Mouse (Mus musculus): Measurements from ENCODE around the gene Foxn1. TPM values are rescaled to one million over a fixed set of nuclear protein-coding genes. Genes with fewer than 3 reads are reported as not detected.
A peak's percentile ranks its signal among the peaks of the same experiment; 100 is the strongest.

Gene Foxn1
- total RNA-seq, 2 experiments from 2014 or later: 0.10 TPM; not detected in 1

- no peak for DNase-seq
Observed at GRCm38 (mm10) chr11:78401469-78401868, 15.1 kb upstream of the Foxn1 start.

DNA sequence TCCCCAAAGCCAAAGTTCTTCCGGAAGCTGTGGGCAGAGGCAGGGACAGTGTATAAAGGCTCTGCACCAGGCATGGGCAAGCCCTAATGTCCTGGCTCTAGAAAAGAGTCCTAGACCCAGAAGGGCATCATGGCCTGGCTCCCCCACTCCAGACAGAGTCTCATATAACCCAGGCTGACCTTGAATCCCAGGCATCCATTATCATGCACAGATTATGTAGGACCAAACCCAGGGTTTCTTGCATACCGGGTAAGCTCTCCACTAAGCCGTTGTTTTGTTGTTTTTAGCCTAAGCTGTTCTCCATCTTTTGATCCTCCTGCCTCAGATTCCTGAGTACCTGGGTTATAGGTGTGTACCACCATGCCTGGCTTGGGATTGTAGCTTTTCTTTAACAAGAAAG lies 14.6 kb upstream of the Foxn1 start:
- no peak for DNase-seq
- intact Hi-C loops (cut with DNase I): no loop called here

More at GRCm38 (mm10) chr11:78401469-78401868, 15.1 kb upstream of the Foxn1 start:
- intact Hi-C loops (cut with DNase I): no loop called here

- DNase-seq: peak; percentile 58 to 60
- intact Hi-C loops (cut with DNase I): no loop called here
Observed at GRCm38 (mm10) chr11:78399680-78400079, 13.3 kb upstream of the Foxn1 start.

GRCm38 (mm10) chr11:78398212-78398611 lies 11.9 kb upstream of the Foxn1 start:
- DNase-seq: no peak
- intact Hi-C loops (cut with DNase I): loop anchor here (1.0 kb wide), 1 partner anchor 38 kb away; no protein-coding TSS in a partner anchor

DNA sequence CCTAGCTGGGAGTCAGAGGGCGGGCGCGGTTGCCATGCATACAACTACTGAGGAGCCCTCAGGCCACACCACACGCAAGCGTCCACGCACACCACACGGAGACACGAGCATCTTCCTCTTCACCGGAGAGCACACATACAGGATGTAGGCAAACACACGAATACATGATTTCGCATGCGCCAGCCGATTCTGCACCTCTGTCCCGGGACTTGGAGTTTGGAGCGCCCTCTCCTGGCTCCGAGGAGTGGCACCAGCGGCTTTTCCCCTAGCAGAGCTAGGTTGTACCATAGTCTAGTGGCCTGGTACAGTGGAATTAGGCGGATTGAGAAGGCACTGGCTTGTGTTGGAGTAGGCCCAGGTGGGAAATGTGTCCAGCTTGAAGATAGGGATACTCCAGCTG lies 11.0 kb upstream of the Foxn1 start:
- DNase-seq: peak; percentile 50
- intact Hi-C loops (cut with DNase I): no loop called here

DNA sequence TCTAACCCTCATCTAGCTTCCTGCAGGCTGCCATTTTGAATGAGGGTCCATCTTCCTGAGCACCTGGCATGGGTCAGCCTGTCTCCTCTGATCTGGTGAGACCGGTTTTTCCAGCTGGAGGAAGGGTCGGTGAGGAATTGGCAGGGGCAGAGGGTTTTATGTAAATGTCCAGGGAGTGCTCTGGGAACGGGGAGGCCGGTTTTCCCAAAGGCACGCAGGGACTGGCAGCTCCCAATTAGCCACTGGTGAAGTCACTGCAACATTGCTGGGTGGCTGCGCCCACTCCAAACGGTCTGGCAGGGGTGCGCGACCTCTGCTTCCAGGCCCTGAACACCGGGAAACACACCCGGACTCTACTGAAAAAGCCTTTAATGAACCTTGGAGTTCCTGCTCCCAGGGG lies 10.6 kb upstream of the Foxn1 start:
- DNase-seq: no peak
- intact Hi-C loops (cut with DNase I): no loop called here

- intact Hi-C loops (cut with DNase I): no loop called here
Observed at GRCm38 (mm10) chr11:78392728-78393127, 6.4 kb upstream of the Foxn1 start.

DNA sequence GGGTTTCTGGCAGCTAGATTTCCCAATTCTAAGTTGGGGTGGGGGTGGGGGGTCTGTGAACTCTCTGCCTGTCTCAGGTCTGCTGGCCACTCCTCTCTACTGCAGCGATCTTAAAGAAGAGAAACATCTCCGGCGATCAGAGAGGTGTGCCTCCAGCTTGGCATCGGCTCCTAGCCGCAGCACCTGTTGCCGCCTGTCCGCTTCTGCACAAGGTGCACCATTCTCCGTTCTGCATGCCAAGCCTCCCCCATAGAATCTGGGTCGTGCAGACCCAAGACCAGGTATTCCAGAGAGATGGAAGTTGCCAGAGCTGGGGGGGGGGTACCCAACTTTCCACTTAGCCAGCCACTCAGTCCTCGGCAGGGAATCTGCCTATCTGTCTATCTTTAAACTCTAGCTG lies 582 bp downstream of the Foxn1 start:
- no peak for DNase-seq
- intact Hi-C loops (cut with DNase I): no loop called here

More at GRCm38 (mm10) chr11:78392728-78393127, 6.4 kb upstream of the Foxn1 start:
- no peak for DNase-seq

GRCm38 (mm10) chr11:78382701-78383100 lies 3.7 kb downstream of the Foxn1 start:
- no peak for DNase-seq
- intact Hi-C loops (cut with DNase I): no loop called here

DNA sequence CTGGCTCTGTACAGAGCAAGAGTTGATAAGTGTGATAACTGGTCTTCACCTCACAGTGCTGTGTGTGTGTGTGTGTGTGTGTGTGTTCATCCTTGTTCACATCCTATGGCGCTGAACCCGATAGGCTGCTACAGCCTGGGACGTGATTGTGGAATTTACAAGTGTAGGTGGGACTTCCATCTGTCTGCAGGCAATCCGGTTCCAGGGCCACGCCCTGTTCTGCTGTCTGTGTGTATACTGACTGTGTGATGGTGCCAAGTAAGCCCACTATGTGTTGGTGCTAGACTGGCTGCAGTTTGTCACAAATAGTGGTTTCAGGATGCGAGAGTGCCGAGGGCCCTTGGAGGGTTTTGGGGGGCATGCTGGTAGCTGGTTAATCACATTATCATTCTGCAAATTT lies 4.1 kb downstream of the Foxn1 start:
- intact Hi-C loops (cut with DNase I): no loop called here
- DNase-seq: no peak

DNA sequence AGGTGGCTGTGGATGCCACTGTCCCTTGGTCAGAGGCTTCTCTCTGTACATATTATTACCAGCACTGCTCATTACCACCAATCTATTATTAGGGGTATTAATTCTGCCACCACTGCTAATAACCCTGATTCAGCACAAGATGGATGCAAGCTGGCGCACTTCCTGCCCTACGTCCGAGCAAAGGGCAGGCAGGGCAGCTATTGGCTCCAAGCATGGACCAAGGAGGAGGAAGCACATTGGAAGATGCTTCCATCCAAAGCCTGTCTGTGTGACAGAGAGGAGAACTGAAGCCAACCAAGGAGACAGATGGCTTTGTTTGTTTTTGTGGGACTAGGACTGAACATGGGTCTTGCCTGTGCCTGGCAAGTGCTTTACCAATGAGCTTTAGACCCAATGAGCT lies 5.4 kb downstream of the Foxn1 start:
- intact Hi-C loops (cut with DNase I): no loop called here

GRCm38 (mm10) chr11:78380351-78380750 lies 6.0 kb downstream of the Foxn1 start:
- intact Hi-C loops (cut with DNase I): no loop called here
- no peak for DNase-seq

More for the DNA sequence above, 5.4 kb downstream of the Foxn1 start:
- no peak for DNase-seq

- intact Hi-C loops (cut with DNase I): no loop called here
- no peak for DNase-seq
Observed at GRCm38 (mm10) chr11:78377549-78378159, 8.7 kb downstream of the Foxn1 start.

DNA sequence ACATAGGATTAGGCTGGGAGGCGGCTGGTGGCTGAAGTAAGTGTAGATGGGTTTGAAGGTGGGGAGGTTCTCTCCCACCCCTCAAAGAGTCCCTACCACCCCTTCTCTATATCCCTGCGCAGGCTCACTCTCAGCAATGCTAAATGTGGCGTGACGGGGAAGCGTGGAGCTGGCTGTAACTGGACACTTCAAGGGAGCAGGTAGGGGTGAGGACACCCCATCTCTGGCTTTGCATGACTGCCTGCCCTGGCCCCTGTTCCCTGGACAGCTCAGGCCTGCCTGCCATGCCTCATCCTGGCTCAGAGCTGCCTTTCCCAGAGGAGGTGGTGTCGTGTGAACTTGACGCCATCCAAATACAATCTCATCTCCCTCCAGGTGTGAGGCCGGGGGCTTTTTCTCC lies 12.2 kb downstream of the Foxn1 start:
- intact Hi-C loops (cut with DNase I): no loop called here
- no peak for DNase-seq

- no peak for DNase-seq
- intact Hi-C loops (cut with DNase I): no loop called here
Observed at GRCm38 (mm10) chr11:78372610-78373009, 13.7 kb downstream of the Foxn1 start.

DNA sequence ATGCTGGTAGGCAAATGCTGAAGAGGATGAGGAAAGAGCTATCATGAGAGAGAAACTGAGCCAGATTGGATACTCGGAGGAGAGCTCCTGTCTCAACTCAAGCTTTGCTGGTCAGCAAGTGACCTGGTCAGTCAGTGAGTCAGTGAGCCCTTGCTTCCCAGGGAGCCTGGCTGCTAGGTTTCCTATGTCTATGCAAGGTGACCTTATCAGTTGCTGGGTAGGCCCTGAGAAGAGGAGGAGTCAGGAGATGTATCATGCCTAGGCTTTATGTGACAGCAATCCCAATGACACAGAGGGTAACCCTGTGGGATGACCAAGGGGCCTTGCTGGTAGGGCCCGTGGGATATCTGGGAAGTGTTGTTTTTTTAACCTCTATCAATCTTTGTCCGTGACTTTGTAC lies 14.2 kb downstream of the Foxn1 start:
- no peak for DNase-seq
- intact Hi-C loops (cut with DNase I): no loop called here

DNA sequence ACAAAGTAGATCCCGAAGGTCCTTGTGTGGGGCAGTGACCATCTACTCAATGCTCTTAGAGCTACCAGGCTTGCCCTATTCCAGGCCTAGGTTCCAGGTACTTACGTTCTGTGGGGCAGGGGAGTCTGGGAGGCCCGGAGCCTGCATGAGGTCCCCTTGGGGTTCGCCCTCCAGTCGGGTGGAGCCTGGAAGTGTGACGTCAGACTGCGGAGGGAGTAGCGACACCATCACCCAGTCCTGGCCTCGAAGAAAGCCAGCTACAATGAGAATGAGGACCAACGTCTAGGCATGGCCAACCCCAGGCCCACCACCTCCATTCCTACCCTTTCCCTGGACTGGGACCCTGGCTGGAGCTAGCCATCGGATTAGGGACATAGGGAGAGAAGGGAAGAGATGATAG lies 14.6 kb downstream of the Foxn1 start:
- intact Hi-C loops (cut with DNase I): no loop called here
- no peak for DNase-seq

- intact Hi-C loops (cut with DNase I): no loop called here
- no peak for DNase-seq
Observed at GRCm38 (mm10) chr11:78370389-78370788, 16.0 kb downstream of the Foxn1 start.

GRCm38 (mm10) chr11:78367456-78368225 lies 18.7 kb downstream of the Foxn1 start:
- no peak for DNase-seq
- intact Hi-C loops (cut with DNase I): no loop called here

DNA sequence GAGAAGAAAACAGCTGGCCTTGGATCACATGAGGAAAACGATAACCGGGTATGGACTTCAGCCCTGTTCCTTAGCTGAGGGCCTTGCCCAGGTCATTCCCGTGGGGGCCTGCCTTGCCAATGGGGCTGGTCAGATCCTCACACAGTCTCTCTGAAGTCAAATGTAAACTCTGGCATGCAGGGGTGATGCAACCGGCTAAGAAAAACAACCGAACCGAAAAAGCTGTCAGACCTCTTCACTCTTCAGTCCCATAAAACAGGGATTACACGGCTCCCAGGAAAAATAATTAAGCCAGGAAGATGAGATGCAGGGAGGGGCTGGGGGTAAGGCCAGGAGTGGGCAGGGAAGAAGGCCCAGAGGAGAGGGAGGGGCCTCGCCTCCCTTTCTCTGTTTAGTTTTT lies 22.3 kb downstream of the Foxn1 start:
- intact Hi-C loops (cut with DNase I): no loop called here
- DNase-seq: no peak

DNA sequence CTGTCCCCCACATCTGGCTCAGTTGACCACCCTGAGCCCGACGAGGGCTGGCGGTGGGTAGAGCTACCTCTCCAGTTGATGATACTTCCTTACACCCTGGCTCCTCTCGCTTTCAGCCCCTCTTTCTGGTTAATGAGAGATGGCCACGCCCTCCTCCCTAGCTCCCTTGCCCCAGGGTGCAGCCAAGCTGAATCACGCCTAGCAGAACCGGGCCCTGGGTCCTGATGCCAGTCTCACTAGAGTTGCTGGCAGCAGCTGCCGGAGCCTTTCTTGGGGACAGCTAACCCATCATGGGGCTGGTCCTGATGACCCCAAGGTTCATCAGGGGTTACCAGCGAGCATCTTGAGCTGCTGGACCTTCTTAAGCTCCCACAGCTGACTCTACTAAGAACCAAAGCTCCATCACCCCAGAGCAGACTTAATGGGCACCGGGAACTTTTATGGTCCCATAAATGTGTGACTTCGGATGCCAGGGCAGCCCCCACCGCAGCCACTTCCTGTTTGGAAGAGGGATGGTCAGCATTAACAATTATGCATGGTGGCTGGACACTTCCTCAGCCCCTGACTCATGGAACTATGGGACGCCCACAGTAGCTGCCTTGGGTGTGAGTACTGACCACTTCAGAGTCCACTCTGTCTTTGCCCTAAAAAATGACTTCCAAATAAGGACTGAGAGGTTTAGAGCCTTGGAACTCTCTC lies 22.9 kb downstream of the Foxn1 start:
- intact Hi-C loops (cut with DNase I): no loop called here
- no peak for DNase-seq

- intact Hi-C loops (cut with DNase I): loop anchor here (1.0 kb wide), 1 partner anchor 38 kb away; no protein-coding TSS in a partner anchor
- DNase-seq: no peak
Observed at GRCm38 (mm10) chr11:78360789-78361131, 25.6 kb downstream of the Foxn1 start.

All from gastrocnemius, postnatal 36 days (tissue).